Mouse (Mus musculus) c-Kit-negative CD71-positive TER-119-positive erythroid progenitor cells, embryonic 14.5 days (primary cell): Measurements from ENCODE around the gene 1700010I14Rik.

Experiments used
- DNase-seq: peaks from one replicate; pipeline ENCODE4 v3.0.0-alpha.2; 2013; ENCODE audit warnings: low read depth, low spot score

1700010I14Rik gene

DNA sequence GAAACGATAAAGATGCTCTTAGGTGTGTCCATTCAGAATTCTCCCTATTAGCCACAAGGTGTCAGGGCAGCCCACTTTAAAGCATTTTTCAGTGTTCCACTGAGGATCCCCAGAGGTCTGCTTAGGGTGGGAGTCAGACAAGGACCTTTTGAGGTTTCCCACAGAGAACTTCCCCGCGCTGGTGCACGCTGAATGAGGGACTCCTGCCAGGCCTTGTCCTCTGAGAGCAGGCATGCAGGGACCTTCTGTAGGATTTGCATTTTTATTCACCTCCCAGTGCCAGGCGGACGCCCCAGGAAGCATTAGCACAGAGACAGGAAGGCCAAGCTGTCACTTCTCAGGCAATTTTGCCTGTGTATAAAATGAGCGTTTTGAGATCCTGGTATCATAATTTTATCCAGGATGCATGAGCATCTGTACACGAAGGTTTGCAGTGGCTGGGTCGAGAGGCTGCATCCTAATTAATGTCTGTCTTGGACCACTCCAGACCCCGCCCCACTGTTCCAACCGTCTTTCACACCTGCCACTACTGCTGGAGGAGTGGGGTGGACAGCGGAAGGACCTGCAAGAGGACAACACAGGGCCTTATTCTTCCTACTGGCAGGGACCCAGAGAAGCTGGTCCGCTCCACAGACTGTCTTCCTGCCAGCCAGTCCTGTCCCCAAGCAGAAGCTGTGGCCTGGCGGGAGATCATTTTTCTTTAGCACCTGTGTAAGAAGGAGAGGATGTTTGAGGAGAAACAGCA is 35.2 kb downstream of the 1700010I14Rik start:
- no peak for DNase-seq

DNA sequence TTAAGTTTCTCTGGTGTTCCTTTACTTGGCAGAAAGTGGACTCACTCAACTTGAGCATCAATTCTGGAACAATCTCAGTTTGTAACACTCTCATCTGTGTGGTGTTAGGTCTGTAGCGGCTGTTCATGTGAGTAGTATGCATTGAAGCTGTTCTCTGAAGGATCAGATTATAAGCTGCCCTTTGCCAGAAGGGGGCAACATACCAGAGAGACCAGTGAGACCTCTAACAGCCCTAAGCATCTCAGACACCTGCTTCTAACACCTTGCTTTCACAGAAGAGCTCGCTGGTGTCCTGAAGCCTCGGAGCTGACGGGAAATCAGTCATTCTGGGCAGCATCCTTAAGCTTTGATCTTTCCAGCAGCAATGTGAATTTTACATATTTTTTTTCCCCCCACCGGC is 42.0 kb downstream of the 1700010I14Rik start:
- DNase-seq = no peak

DNA sequence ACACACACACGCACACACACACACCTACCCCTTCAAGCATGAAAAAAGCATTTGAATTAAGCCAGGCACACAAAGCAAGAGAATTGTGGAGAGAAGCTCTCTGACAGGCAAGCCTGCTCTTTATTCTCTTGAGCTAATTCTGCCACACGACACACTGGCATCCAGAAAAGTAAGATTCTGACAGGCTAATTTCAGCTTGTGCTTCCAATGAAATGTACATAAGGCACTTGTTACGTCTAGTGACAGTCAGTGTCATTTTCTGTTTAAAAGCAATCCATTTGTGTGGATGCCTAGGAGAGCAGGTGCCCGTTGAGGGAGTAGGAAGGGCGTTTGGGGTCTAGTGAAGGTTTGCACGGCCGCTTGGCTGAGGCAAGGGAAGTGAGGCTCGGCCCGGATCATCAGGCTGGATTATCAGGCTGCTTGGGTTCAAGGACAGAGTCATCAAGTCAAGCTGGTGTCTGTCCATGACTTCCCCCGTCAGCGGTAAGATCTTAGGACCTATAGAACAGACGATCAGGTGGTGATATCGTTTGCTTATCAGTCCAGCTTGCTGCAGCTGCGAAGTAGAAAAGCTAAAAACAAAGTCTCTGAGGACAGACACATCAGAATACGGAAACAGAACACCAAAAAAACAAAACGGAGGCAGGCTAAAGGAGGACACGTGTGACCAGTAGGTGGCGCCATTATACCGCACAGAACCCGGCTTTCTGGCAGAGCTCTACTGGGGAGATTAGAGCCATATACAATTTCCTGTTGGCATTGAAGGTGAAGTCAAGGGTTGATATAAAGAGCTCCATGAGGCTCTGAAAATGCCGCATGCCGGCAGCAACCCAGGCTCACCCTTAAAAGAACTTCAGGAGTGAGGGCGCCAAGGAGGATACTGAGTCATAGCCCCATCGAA is 43.4 kb downstream of the 1700010I14Rik start:
- peak; percentile 12 for DNase-seq

DNA sequence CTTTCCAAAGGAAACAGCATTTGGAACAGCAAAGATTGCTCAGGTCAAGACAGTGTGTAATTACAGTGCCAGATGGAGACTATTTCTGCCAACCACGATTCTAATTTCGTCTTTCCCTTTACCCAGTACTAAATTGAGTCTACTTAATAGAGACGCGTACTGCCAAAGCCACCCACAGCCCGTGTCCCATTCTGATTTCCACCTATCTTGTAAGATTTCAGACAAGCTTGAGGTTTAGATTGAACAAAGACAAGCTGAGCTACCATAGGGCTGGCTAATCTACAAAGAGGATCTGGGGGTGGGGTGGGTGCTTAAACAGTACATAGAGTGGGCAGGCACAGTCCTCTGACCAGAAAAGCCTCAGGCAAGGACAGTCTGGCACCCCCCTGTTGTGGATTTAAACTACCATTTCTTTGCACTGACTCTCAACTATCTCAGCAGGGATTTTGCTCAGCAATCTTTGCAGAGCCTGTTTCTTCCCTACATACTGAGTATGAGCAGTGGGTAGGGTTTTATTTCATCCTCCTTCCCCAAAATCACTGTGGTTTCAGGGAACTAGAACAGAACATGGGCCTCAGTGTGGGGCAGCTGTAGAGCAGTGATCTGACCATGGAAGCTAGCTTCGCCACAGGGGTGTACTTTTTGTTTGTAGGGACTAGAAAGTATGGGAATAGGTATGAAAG is 44.4 kb downstream of the 1700010I14Rik start:
- DNase-seq = no peak

DNA sequence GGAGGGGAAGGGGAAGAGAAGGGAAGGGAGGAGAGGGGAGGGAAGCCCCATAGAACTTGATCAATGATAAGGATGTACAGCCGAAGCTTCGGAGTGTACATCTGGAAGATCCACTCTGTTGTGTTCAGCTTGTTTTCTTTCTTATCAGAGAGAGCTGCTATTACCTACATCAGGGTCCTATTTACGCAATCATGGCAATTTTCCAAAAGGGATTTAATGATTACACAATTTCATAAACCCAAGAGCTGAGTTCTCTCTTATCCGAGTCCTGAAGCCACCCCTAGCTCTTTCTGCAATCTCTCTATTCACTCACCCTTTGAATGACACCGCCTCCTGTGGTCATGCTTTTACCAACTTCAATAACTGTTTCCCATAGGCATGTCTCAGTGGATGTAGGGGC is 45.4 kb downstream of the 1700010I14Rik start:
- no peak for DNase-seq

DNA sequence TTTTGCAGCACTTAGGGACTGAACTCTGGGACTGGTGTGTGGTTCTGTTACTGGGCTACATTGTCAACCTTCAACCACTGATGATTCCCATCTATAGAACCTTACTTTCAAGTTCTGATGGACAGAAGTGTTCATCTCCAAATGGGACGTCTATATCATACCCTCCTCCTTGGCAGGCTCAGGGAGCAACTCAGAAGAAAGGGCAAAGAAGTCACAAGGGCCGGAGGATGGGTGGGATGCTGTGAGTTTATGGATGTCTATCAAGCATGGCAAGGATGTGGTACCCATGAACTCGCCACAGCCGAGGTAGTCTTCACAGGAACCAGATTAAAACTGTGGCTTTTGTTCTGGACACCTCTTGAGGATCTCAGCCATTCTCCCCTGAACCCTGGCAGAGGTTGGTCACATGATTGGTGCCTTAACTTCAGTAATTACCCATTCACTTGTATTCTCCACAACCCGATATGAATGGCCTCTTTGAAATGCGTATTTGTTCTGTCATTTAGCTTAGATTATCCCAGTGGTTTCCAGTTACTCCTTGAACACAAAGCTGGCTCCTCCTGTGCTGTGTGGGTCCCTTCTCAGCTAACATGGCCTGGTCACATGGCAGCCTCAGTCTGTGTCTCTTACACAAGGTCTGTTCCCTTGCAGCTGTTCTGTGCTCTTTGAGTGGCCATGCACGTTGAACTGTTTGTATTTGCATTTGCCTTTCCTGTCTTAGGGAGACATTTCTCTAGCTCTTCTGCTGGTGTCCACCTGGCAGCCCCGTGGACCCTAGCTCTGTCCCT is 47.6 kb downstream of the 1700010I14Rik start:
- DNase-seq = no peak

DNA sequence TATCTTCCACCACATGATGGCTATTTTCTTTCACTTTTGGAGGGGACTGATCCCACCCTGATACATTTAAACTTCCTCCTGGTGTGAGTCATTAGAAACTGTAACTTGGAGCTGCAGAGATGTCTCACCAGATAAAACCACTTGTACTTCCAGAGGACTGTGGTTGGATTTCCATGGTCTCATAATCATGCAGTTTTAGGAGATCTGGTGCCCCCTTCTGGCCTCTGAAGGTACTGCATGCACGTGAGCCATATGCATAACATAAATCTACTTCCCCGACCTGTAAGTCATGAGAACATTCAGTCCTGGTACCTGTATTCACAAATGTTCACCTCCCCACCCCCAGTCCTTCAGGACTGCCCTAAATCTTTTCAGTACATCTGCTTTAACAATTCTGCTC is 54.6 kb downstream of the 1700010I14Rik start:
- DNase-seq = peak; percentile 25

DNA sequence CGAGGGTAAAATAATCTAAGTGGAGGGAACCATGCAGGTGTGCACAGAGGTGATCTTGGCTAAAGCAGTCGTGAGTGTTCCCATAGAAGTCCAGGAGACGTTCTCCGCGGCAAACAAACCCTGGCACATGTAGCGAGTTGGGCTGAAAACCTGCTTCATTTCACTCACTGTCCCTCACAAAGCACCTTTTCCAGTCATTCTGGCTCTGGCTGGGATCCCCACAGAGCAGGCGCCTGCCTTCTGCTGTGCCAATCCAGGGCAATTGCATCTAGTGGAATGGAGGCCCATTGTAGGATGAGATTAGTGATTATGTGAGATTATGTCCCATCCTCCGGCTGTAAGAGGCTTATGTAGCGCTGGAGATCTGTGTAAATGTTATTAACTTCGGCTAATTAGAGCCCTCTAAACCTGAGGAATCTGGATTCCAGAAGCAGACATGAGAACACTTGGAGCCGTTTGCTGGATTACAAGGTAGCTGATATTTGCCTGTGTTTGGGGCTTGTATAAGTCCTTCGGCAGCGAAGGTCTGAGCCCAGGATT is 64.4 kb downstream of the 1700010I14Rik start:
- DNase-seq = no peak

DNA sequence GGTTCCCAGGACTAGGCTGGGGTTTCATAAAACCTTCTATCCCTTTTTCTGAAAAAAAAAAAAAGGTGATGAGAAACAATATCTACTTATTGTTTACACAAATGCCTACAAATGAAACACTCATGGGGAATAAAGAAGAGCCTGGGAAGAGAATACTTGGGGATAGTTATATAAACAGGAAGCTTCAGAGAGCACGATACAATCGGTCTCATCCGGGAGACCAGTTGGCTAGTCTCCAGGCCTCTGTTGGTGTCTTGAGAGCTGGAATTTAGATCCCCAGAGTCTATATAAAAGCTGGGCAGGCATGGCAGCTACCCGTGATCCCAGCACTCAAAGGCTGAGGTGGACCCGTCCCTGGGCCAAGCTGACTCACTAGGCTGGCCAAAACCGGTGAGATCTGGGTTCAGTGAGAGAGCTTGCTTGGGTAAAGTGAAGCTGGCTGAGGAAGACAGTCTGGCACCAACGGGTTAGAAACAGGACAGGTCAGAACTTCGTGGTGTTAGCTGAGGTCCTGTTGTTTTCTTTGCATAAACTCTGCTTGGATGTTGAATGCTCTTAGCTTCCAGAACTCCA is 71.3 kb downstream of the 1700010I14Rik start:
- no peak for DNase-seq
